Mouse (Mus musculus): ENCODE measurements around the gene 5031439G07Rik.

GRCm38 (mm10) chr15:85026197-85026596 lies 37.8 kb upstream of the 5031439G07Rik start:
- TF ChIP-seq EP300 (IDR thresholded peaks at IDR 0.05; ENCODE audit: low read depth) (no peak), CTCF (IDR thresholded peaks at IDR 0.05; ENCODE audit: low read depth) (no peak)

Data from heart, postnatal 0 days (tissue).